Mouse (Mus musculus) lung, adult 2 months (tissue): ENCODE measurements at regions not wholly inside any gene's neighbourhood (a gene's known extent, or its start where the extent isn't known, plus 50 kb on each side); places are given as distances from the start of the nearest gene placed in this dataset.

Experiments
- CTCF ChIP-seq: fragments of 200-500 bp; IDR thresholded peaks from 2 replicates; pipeline ENCODE4 v1.5.1; 2011; ENCODE audit warnings: mild to moderate bottlenecking, low read length, control low read depth; ENCODE audit not compliant: insufficient read depth
- POLR2A ChIP-seq: fragments of 200-500 bp; IDR thresholded peaks from 2 replicates; pipeline ENCODE4 v1.6.1; 2011; ENCODE audit warnings: low read depth, mild to moderate bottlenecking, control low read depth, low read length, borderline replicate concordance; ENCODE audit errors: extremely low read depth

- TF ChIP-seq POLR2A: no peak
- TF ChIP-seq CTCF: no peak
Observed at GRCm38 (mm10) chr16:55753380-55753779, 85.3 kb downstream of the Nfkbiz start.
